Mouse (Mus musculus): ENCODE results near the gene Cptp.
A peak's percentile ranks its signal among the peaks of the same experiment; 100 is the strongest.

Cptp gene

GRCm38 (mm10) chr4:155841003-155841454 is 28.2 kb downstream of the Cptp start:
- DNase-seq (ENCODE audit: low spot score): peak; percentile 45

- no peak for DNase-seq (ENCODE audit: low spot score)
Measured at GRCm38 (mm10) chr4:155840076-155841002, 28.9 kb downstream of the Cptp start.

GRCm38 (mm10) chr4:155839483-155839910 is 29.7 kb downstream of the Cptp start, which contains the start of gene Mxra8:
Mxra8 (plus strand) TSS chr4:155839680.
- no peak for DNase-seq (ENCODE audit: low spot score)

- no peak for DNase-seq (ENCODE audit: low spot score)
Measured at GRCm38 (mm10) chr4:155838187-155839153, 30.8 kb downstream of the Cptp start.

GRCm38 (mm10) chr4:155837404-155838010 is 31.7 kb downstream of the Cptp start:
- no peak for DNase-seq (ENCODE audit: low spot score)

GRCm38 (mm10) chr4:155833836-155834235 is 35.4 kb downstream of the Cptp start:
- DNase-seq (ENCODE audit: low spot score): peak; percentile 81

GRCm38 (mm10) chr4:155833234-155833633 is 36.0 kb downstream of the Cptp start:
- no peak for DNase-seq (ENCODE audit: low spot score)

GRCm38 (mm10) chr4:155832321-155832720 is 36.9 kb downstream of the Cptp start:
- DNase-seq (ENCODE audit: low spot score): no peak

GRCm38 (mm10) chr4:155831831-155832230 is 37.4 kb downstream of the Cptp start:
- DNase-seq (ENCODE audit: low spot score): peak; percentile 41

GRCm38 (mm10) chr4:155831205-155831766 is 38.0 kb downstream of the Cptp start, which contains the start of gene Aurkaip1:
Aurkaip1 (plus strand) TSS chr4:155831272.
- DNase-seq (ENCODE audit: low spot score): peak; percentile 96

GRCm38 (mm10) chr4:155830596-155830995 is 38.6 kb downstream of the Cptp start:
- no peak for DNase-seq (ENCODE audit: low spot score)

- no peak for DNase-seq (ENCODE audit: low spot score)
Measured at GRCm38 (mm10) chr4:155829866-155830265, 39.4 kb downstream of the Cptp start.

GRCm38 (mm10) chr4:155823443-155823842 is 45.8 kb downstream of the Cptp start:
- DNase-seq (ENCODE audit: low spot score): no peak

- no peak for DNase-seq (ENCODE audit: low spot score)
Measured at GRCm38 (mm10) chr4:155821025-155821424, 48.2 kb downstream of the Cptp start.

- no peak for DNase-seq (ENCODE audit: low spot score)
Measured at GRCm38 (mm10) chr4:155817533-155817932, 51.7 kb downstream of the Cptp start.

Data from layer of hippocampus, adult 11-12 months (tissue).